Comparison of ENCODE assay signal across 9 mouse cellular contexts in the genomic region with DNA sequence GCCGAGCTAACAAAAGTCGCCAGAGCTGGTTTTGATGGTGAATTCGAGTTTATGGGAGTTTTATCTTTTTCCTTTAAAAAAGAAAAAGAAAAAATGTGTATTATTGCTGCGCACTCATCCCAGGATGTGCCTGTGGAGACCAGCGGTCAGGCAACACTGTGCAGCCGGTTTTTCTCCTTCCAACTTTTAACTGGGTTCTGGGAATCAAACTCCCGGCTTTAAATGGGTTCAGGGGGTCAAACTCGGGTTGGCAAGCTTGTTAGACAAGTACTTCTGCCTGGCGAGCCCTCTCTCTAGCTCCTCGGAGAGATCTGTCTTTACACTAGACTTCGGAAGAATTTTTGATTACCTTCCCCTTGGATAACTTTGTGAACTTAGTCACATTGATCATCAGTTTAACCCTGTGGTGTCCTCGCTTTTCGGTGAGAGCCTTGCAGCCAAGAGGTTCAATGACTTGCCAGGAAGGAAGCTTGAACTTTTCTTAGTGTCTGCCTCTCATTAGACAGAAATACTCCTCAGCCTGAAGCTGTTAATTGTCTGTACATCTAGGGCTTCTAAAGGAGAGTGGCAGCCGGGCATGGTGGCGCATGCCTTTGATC. TPM values are rescaled to one million over a fixed set of nuclear protein-coding genes. Genes with fewer than 3 reads are reported as not detected.
DNase-seq lines count a peak whose midpoint lies in the region; ATAC-seq and TF ChIP-seq lines count a peak whose summit lies in the region.
"Had no signal": no experiment of that assay in that cellular context is flagged by ENCODE, and none has a peak within 500 bp of the region (broad histone marks: within the 10 kb centered on the region; RNA-seq: fewer than 3 reads in every experiment).

No protein-coding gene starts in this region.

- H3K27ac ChIP-seq in limb, embryonic 14.5 days (replicated peaks; ENCODE audit: low read depth, low read length): no peak overlapping the region
- 0 out of 2 replicates have a peak overlapping the region, but pooled peaks have one; percentile 19 for H3K27ac ChIP-seq in small intestine, adult 2 months (ENCODE audit: insufficient read depth, low read depth, low read length)
- H3K27ac ChIP-seq in cerebellum, adult 2 months (ENCODE audit: insufficient read depth, low read length): no peak overlapping the region

- peaks cover 19% of the 10 kb centered on the region for H3K9me3 ChIP-seq in megakaryocyte, embryonic 14.5 days
- H3K9me3 ChIP-seq in limb, embryonic 14.5 days (ENCODE audit: control insufficient read depth, low read length): no peaks in the 10 kb centered on the region

- no peak for TF ChIP-seq POLR2A in limb, embryonic 14.5 days (IDR thresholded peaks at IDR 0.05; ENCODE audit: borderline replicate concordance, extremely low read depth, insufficient read depth, insufficient read length)
- no peak for TF ChIP-seq POLR2A in small intestine, adult 2 months (IDR thresholded peaks at IDR 0.05; ENCODE audit: low read depth, low read length)
- no peak for TF ChIP-seq POLR2A in cerebellum, adult 2 months (IDR thresholded peaks at IDR 0.05; ENCODE audit: borderline replicate concordance, insufficient read depth, low read length)

- peak; percentile 14 for DNase-seq in embryo, embryonic 11 days
- DNase-seq in embryo, embryonic 10.5 days (ENCODE audit: low spot score): no peak
- DNase-seq in limb, embryonic 14.5 days (ENCODE audit: low spot score): no peak
- no peak for DNase-seq in layer of hippocampus, adult 9-10 months (ENCODE audit: low spot score)
- DNase-seq in cerebellum, adult 2 months: no peak
- DNase-seq: layer of hippocampus, postnatal 36 days had no signal

- peak overlapping the region; percentile 93 for H3K4me3 ChIP-seq in megakaryocyte, embryonic 14.5 days (replicated peaks)
- H3K4me3 ChIP-seq in limb, embryonic 14.5 days (replicated peaks; ENCODE audit: low read length): peak overlapping the region; percentile 52
- peak overlapping the region; percentile 77; the same call in 1 of the 2 replicates for H3K4me3 ChIP-seq in small intestine, adult 2 months (ENCODE audit: low read depth, low read length)
- no peak overlapping the region for H3K4me3 ChIP-seq in cerebellum, adult 2 months (replicated peaks; ENCODE audit: insufficient read depth, low read depth, low read length)

- H3K4me2 ChIP-seq in limb, embryonic 14.5 days (replicated peaks; ENCODE audit: low read depth, low read length, severe bottlenecking): peak overlapping the region; percentile 92

- no peak for ATAC-seq in megakaryocyte, adult 5-6 weeks (ENCODE audit: poor library complexity, severe bottlenecking)
- no peak for ATAC-seq in limb, embryonic 14.5 days (ENCODE audit: low FRiP score, low read depth)

- peaks cover 14% of the 10 kb centered on the region for H3K4me1 ChIP-seq in megakaryocyte, embryonic 14.5 days
- H3K4me1 ChIP-seq in limb, embryonic 14.5 days (ENCODE audit: control insufficient read depth, insufficient read depth, low read length): peaks cover 7% of the 10 kb centered on the region
- no peaks in the 10 kb centered on the region; the same call in 1 of the 2 replicates for H3K4me1 ChIP-seq in small intestine, adult 2 months (ENCODE audit: control insufficient read depth, insufficient read depth, insufficient read length, low read length)
- H3K4me1 ChIP-seq in cerebellum, adult 2 months (ENCODE audit: control insufficient read depth, insufficient read depth, low read length): no peaks in the 10 kb centered on the region; the same call in 1 of the 2 replicates

- WGBS in limb, embryonic 14.5 days: 33% methylated on average over 15 of the region's 15 CpGs
- 25% methylated on average over 15 of the region's 15 CpGs for WGBS in small intestine, adult 2 months
- 35% methylated on average over 15 of the region's 15 CpGs for WGBS in cerebellum, adult 2 months

- peaks cover 46% of the 10 kb centered on the region for H3K27me3 ChIP-seq in megakaryocyte, embryonic 14.5 days (replicated peaks)
- H3K27me3 ChIP-seq in limb, embryonic 14.5 days (ENCODE audit: control insufficient read depth, insufficient read depth, low read length): peaks cover 35% of the 10 kb centered on the region
- no peaks in the 10 kb centered on the region; the same call in 1 of the 2 replicates for H3K27me3 ChIP-seq in small intestine, adult 2 months (ENCODE audit: control insufficient read depth, insufficient read depth, low read length)
- peaks cover 1% of the 10 kb centered on the region; the same call in 1 of the 2 replicates for H3K27me3 ChIP-seq in cerebellum, adult 2 months (ENCODE audit: control insufficient read depth, insufficient read depth, low read length)

- H3K36me3 ChIP-seq in megakaryocyte, embryonic 14.5 days (replicated peaks; ENCODE audit: low read length): no peaks in the 10 kb centered on the region
- H3K36me3 ChIP-seq in limb, embryonic 14.5 days (ENCODE audit: control insufficient read depth, insufficient read depth, low read length): no peaks in the 10 kb centered on the region
- H3K36me3 ChIP-seq in small intestine, adult 2 months (ENCODE audit: control insufficient read depth, insufficient read depth, low read length): no peaks in the 10 kb centered on the region

- no peak for TF ChIP-seq CTCF in small intestine, adult 2 months (IDR thresholded peaks at IDR 0.05; ENCODE audit: extremely low read depth, insufficient read length, insufficient replicate concordance, low read depth, low read length)
- TF ChIP-seq CTCF in cerebellum, adult 2 months (IDR thresholded peaks at IDR 0.05; ENCODE audit: borderline replicate concordance, insufficient read depth, low read depth, low read length): no peak

- no peak overlapping the region for H3K9ac ChIP-seq in limb, embryonic 14.5 days (ENCODE audit: low read depth, low read length, severe bottlenecking)

RNA-seq across cellular contexts. Expression of gene Tbc1d30, which starts 0.7 kb away (rescaled TPM):
- not detected in 2 replicates for polyA plus RNA-seq in megakaryocyte, embryonic 14.5 days (2012; ENCODE audit: insufficient read depth, low replicate concordance)
- total RNA-seq in megakaryocyte, adult 5-6 weeks (2015): 0.23 and 0.42 TPM in 2 replicates
- 0.40 and 1.8 TPM in 2 replicates for total RNA-seq in megakaryocyte, adult 5-6 weeks (2017)
- polyA plus RNA-seq in limb, embryonic 14.5 days (2012; rRNA removed): 0.81 and 1.3 TPM in 2 replicates
- polyA plus RNA-seq in limb, embryonic 14.5 days (2014; fragmentation: Nextera tagmentation; extraction: Ambion mirVana): 1.3 and 2.3 TPM in 2 replicates
- 4.3 and 5.5 TPM in 2 replicates for polyA plus RNA-seq in small intestine, adult 2 months (2012; rRNA removed)
- polyA plus RNA-seq in cerebellum, adult 2 months (2012; rRNA removed): 25.8 and 26.0 TPM in 2 replicates

RNA-seq across cellular contexts. Expression of gene Gns, which starts 13.1 kb away (rescaled TPM):
- polyA plus RNA-seq in megakaryocyte, embryonic 14.5 days (2012; ENCODE audit: insufficient read depth, low replicate concordance): 17.6 and 33.3 TPM in 2 replicates
- 41.1 and 48.9 TPM in 2 replicates for total RNA-seq in megakaryocyte, adult 5-6 weeks (2015)
- total RNA-seq in megakaryocyte, adult 5-6 weeks (2017): 33.8 and 40.7 TPM in 2 replicates
- polyA plus RNA-seq in limb, embryonic 14.5 days (2012; rRNA removed): 41.6 and 45.6 TPM in 2 replicates
- 62.0 and 66.6 TPM in 2 replicates for polyA plus RNA-seq in limb, embryonic 14.5 days (2014; fragmentation: Nextera tagmentation; extraction: Ambion mirVana)
- polyA plus RNA-seq in small intestine, adult 2 months (2012; rRNA removed): 89.5 and 149 TPM in 2 replicates
- 48.6 and 49.2 TPM in 2 replicates for polyA plus RNA-seq in cerebellum, adult 2 months (2012; rRNA removed)
